Mouse (Mus musculus) liver, embryonic 12.5 days (tissue): ENCODE results near the gene Nudt15. TPM values are rescaled to one million over a fixed set of nuclear protein-coding genes. Genes with fewer than 3 reads are reported as not detected.
"Not testable (repeated sequence)": the region's sequence is repeated elsewhere in the genome, so short reads cannot be mapped to it uniquely, and the experiment has no call there.

Experiments
- ATAC-seq: fragments of 200-750 bp; cut with Nextera tagmentation; 2 replicates; pipeline ENCODE4 v1.8.0; 2017; ENCODE audit warnings: moderate number of reproducible peaks, mild to moderate bottlenecking, moderate library complexity
- H3K27ac ChIP-seq: fragments of 300-500 bp; sonication (generic); 2 replicates; pipeline ENCODE4 v1.5.1; 2016; ENCODE audit warnings: mild to moderate bottlenecking
- H3K27me3 ChIP-seq: fragments of 300-500 bp; sonication (generic); replicated peaks from 2 replicates; pipeline ENCODE4 v1.6.1; 2016; ENCODE audit warnings: mild to moderate bottlenecking, moderate library complexity
- H3K36me3 ChIP-seq: fragments of 300-500 bp; sonication (generic); 2 replicates; pipeline ENCODE4 v1.6.1; 2016; ENCODE audit warnings: mild to moderate bottlenecking, moderate library complexity
- H3K4me1 ChIP-seq: fragments of 300-500 bp; sonication (generic); 2 replicates; pipeline ENCODE4 v1.6.1; 2016
- H3K4me2 ChIP-seq: fragments of 300-500 bp; sonication (generic); 2 replicates; pipeline ENCODE4 v1.6.1; 2016; ENCODE audit warnings: mild to moderate bottlenecking, moderate library complexity
- H3K4me3 ChIP-seq: fragments of 300-500 bp; sonication (generic); 2 replicates; pipeline ENCODE4 v1.5.1; 2016; ENCODE audit warnings: mild to moderate bottlenecking, moderate library complexity
- H3K9ac ChIP-seq: fragments of 300-500 bp; sonication (generic); 2 replicates; pipeline ENCODE4 v1.6.1; 2016; ENCODE audit warnings: mild to moderate bottlenecking, moderate library complexity
- H3K9me3 ChIP-seq: fragments of 300-500 bp; sonication (generic); replicated peaks from 2 replicates; pipeline ENCODE4 v1.6.1; 2016; ENCODE audit warnings: mild to moderate bottlenecking, moderate library complexity
- WGBS: fragments of 180-500 bp; shearing (Covaris S2); methylation state at CpG from one replicate; pipeline ENCODE4 v1.1.7; 2016; ENCODE audit not compliant: insufficient replicate concordance; 5-methylcytosine and 5-hydroxymethylcytosine counted together
- polyA plus RNA-seq: library from polyadenylated mRNA; unstranded; fragments of >200 nt; fragmentation: Nextera tagmentation; extraction: Ambion mirVana; gene quantifications from 2 replicates; pipeline ENCODE4 v1.2.1, GENCODE M21; 2016

Nudt15 gene
- polyA plus RNA-seq, 1 experiment from 2014 or later: 5.5 TPM

DNA sequence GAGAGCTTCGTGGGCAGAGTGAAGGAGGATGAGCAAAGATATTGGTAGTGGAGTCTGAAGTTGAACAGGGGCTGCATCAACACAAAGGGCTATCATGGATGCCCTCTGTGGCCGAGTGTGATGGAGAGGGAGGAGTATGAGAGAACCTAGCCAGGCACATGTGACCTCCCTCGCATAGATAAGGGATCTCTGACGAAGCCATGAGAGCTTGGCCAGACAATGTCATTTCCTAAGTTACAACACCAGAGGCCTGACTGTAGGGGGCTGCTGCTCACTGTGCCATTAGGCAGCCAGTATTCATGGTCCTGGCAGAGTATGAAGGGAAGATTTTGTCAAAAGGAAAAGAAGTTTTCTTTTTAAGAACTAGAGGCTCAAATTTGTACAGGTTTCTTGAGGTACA, 1.0 kb downstream of the Nudt15 start:
- Histone ChIP-seq H3K4me1 (peaks cover 8% of the 10 kb centered on the region; the same call in 1 of the 2 replicates), H3K4me2 (no peak overlapping the region), H3K36me3 (no peaks in the 10 kb centered on the region), H3K9ac (no peak overlapping the region), H3K27ac (no peak overlapping the region), H3K27me3 (no peaks in the 10 kb centered on the region), H3K9me3 (no peaks in the 10 kb centered on the region), H3K4me3 (no peak overlapping the region)
- no peak for ATAC-seq
- WGBS: 26% methylated on average over 4 of the region's 4 CpGs

- Histone ChIP-seq H3K4me3 (no peak overlapping the region), H3K27me3 (no peaks in the 10 kb centered on the region), H3K4me1 (no peaks in the 10 kb centered on the region), H3K9ac (no peak overlapping the region), H3K27ac (no peak overlapping the region), H3K36me3 (no peaks in the 10 kb centered on the region), H3K4me2 (no peak overlapping the region), H3K9me3 (no peaks in the 10 kb centered on the region)
- ATAC-seq: no peak
- 68% methylated on average over 6 of the region's 6 CpGs for WGBS
Measured at GRCm38 (mm10) chr14:73543781-73544180, 4.3 kb downstream of the Nudt15 start.

DNA sequence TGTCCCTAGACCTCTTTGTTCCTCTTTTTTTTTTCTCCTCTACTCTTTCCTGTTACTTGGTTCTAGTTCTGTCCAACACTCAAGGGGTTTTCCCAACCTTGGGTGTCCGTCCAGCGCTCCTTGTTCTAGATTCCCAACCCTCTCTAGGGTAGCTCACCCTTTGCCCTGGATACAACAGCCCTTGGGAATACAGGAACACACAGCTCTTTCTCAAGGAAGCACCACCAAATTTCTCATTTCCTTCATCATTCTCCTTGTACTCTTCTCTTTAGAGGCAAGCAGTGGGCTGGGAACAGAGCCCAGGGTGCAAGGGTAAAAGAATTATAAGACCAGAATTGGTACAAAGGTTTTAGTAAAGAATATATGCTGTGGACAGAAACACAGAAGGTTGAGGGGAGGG, 12.4 kb downstream of the Nudt15 start:
- no peak for ATAC-seq
- 63% methylated on average over 2 of the region's 2 CpGs for WGBS
- H3K9ac ChIP-seq: no peak overlapping the region
- H3K9me3 ChIP-seq: no peaks in the 10 kb centered on the region
- H3K4me3 ChIP-seq: no peak overlapping the region
- no peak overlapping the region for H3K4me2 ChIP-seq
- H3K27ac ChIP-seq: no peak overlapping the region
- H3K36me3 ChIP-seq: no peaks in the 10 kb centered on the region
- H3K4me1 ChIP-seq: no peaks in the 10 kb centered on the region
- no peaks in the 10 kb centered on the region; the same call in none of the 2 replicates for H3K27me3 ChIP-seq

GRCm38 (mm10) chr14:73533755-73534465, 14.1 kb downstream of the Nudt15 start:
- Histone ChIP-seq H3K4me1 (no peaks in the 10 kb centered on the region), H3K9ac (no peak overlapping the region), H3K4me2 (no peak overlapping the region), H3K27me3 (peaks cover 4% of the 10 kb centered on the region), H3K9me3 (no peaks in the 10 kb centered on the region), H3K4me3 (no peak overlapping the region), H3K27ac (no peak overlapping the region), H3K36me3 (no peaks in the 10 kb centered on the region)
- no peak for ATAC-seq
- 54% methylated on average over 6 of the region's 6 CpGs for WGBS

- H3K9me3 ChIP-seq, H3K9ac ChIP-seq, H3K4me3 ChIP-seq, H3K27ac ChIP-seq, ATAC-seq, H3K27me3 ChIP-seq, H3K36me3 ChIP-seq, H3K4me2 ChIP-seq: not testable (repeated sequence)
- peaks cover 14% of the 10 kb centered on the region for H3K4me1 ChIP-seq
- 75% methylated on average over 3 of the region's 3 CpGs for WGBS
Measured at GRCm38 (mm10) chr14:73528661-73529060, 19.4 kb downstream of the Nudt15 start.

DNA sequence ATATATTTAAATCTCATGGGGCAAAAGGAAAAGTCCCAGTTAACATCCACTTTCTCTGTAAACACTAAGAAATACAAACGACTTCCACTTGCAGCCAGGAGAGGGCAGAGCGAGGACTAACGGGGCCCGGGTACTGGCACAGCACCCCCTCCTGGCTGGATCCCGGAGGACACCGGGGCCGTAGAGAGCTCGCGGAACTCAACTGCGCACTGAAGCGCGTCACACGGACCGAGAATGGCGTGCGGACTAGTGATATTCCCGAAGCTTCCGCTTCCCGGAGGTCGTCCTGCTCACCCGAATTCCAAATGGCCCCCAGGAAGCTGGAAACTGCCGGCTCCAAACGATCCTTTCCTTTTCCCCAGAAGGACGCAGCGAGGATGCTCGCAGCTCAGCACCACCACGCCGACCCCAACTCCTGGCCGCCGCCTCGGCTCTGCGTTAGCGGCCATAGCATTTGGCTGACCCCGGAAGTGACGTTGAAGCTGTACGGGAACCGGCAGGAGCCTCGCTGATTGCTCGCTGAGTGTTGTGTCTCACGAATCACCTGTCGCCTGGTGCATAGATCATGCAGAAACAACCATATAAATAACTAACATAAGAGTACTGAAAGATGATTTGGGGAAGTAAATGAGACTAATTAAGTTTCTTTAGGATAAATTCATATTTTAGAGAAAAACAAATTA, 23.1 kb downstream of the Nudt15 start, which contains the start of gene Sucla2:
Gene Sucla2, plus strand, starts transcription at position 554 of the 683 bp plus-strand sequence.
- H3K36me3 ChIP-seq: no peaks in the 10 kb centered on the region
- H3K9me3 ChIP-seq: no peaks in the 10 kb centered on the region
- H3K4me3 ChIP-seq: peak within 1 kb of the TSS; percentile 63

GRCm38 (mm10) chr14:73524136-73524535, 23.9 kb downstream of the Nudt15 start:
- Histone ChIP-seq H3K9me3 (no peaks in the 10 kb centered on the region), H3K27ac (no peak overlapping the region), H3K9ac (peak overlapping the region; percentile 65; the same call in 1 of the 2 replicates), H3K36me3 (no peaks in the 10 kb centered on the region), H3K4me3 (peak overlapping the region; percentile 63), H3K4me2 (peak overlapping the region; percentile 70), H3K4me1 (peaks cover 14% of the 10 kb centered on the region), H3K27me3 (no peaks in the 10 kb centered on the region)
- no peak for ATAC-seq
- 59% methylated on average over 3 of the region's 3 CpGs for WGBS

More for the DNA sequence above, 23.1 kb downstream of the Nudt15 start, which contains the start of gene Sucla2:
- H3K4me2 ChIP-seq: peak within 1 kb of the TSS; percentile 70
- 0 out of 2 replicates have a peak, but pooled peaks cover 1% of the 10 kb centered on the region for H3K27me3 ChIP-seq
- peaks cover 14% of the 10 kb centered on the region for H3K4me1 ChIP-seq
- WGBS: under 1% methylated on average over 41 of the region's 41 CpGs
- peak within 1 kb of the TSS; percentile 72 for H3K27ac ChIP-seq
- H3K9ac ChIP-seq: peak within 1 kb of the TSS; percentile 65
- peak; percentile 100 for ATAC-seq

GRCm38 (mm10) chr14:73509765-73510423, 38.1 kb downstream of the Nudt15 start, which contains the start of gene Med4:
TSS of gene Med4 (plus strand) at chr14:73510025.
- H3K36me3 ChIP-seq: peaks cover 24% of the 10 kb centered on the region

GRCm38 (mm10) chr14:73508630-73509395, 39.2 kb downstream of the Nudt15 start:
- H3K4me2 ChIP-seq: no peak overlapping the region
- H3K4me1 ChIP-seq: peaks cover 37% of the 10 kb centered on the region
- peaks cover 17% of the 10 kb centered on the region for H3K36me3 ChIP-seq
- no peak overlapping the region for H3K9ac ChIP-seq
- no peak for ATAC-seq
- WGBS: 82% methylated on average over 6 of the region's 6 CpGs
- no peak overlapping the region for H3K27ac ChIP-seq
- no peaks in the 10 kb centered on the region for H3K9me3 ChIP-seq
- no peaks in the 10 kb centered on the region for H3K27me3 ChIP-seq
- no peak overlapping the region for H3K4me3 ChIP-seq

More at GRCm38 (mm10) chr14:73509765-73510423, 38.1 kb downstream of the Nudt15 start, which contains the start of gene Med4:
- Histone ChIP-seq H3K27me3 (no peaks in the 10 kb centered on the region), H3K9ac (peak within 1 kb of the TSS; percentile 91), H3K4me2 (peak within 1 kb of the TSS; percentile 91), H3K4me3 (peak within 1 kb of the TSS; percentile 97), H3K9me3 (no peaks in the 10 kb centered on the region), H3K4me1 (peaks cover 37% of the 10 kb centered on the region), H3K27ac (peak within 1 kb of the TSS; percentile 68)
- WGBS: 2% methylated on average over 41 of the region's 41 CpGs
- ATAC-seq: peak; percentile 89

DNA sequence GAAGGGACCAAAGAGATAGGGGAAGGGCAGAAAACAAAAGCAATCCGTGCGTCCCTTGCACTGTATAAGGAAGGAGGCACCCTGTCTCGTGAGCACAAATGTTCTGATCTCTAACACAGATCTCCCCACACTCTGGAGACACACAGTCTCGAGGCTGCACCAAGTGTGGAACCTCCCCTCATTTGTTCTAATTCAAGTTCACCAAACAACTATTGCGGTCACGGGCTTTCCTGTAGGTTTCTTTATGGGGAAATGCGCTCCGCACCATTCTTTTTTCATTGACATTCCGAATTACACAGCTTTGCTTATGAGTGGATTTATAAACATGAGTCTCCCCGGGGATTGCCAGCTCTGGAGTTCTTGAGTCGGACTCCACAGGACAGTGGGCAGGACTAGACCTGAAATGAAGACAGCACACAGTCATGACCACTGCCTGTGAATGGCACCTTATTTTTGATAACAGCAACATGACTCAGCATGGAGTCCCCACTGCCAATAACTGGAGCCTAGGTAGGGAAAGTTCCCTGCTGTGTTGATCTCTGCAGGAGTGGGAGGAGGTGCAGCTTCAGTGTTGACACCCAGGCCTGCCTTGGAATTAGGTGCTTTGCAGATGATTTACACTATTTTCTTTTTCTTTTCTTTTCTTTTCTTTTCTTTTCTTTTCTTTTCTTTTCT, 40.2 kb downstream of the Nudt15 start:
- Histone ChIP-seq H3K36me3 (peaks cover 11% of the 10 kb centered on the region), H3K9ac (peak overlapping the region; percentile 35; the same call in 1 of the 2 replicates), H3K4me2 (peak overlapping the region; percentile 55), H3K4me3 (no peak overlapping the region), H3K27ac (peak overlapping the region; percentile 45), H3K4me1 (peaks cover 37% of the 10 kb centered on the region), H3K9me3 (no peaks in the 10 kb centered on the region), H3K27me3 (no peaks in the 10 kb centered on the region)
- WGBS: 42% methylated on average over 11 of the region's 11 CpGs
- ATAC-seq: peak; percentile 68

DNA sequence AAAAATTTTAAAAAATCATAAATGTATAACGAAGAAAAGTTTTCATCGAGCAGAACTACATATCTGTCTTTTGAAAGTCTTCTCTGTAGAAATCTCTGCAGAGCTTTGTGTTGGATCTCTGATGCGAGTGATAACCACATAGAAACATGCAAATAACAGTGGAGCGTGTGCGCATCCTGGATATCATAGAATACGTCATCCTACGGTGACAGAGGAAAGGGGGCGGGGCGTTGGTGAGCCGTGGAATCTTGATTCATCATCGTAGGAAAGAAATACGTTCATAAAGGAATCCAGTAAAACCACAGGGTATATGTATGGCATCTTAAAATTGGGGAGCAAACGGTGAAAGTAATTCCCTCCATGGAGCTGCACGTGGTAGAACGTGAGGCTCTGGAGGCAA, 40.8 kb downstream of the Nudt15 start:
- Histone ChIP-seq H3K36me3 (peaks cover 4% of the 10 kb centered on the region), H3K4me2 (peak overlapping the region; percentile 55), H3K4me1 (peaks cover 33% of the 10 kb centered on the region), H3K27ac (no peak overlapping the region), H3K27me3 (no peaks in the 10 kb centered on the region), H3K4me3 (no peak overlapping the region), H3K9ac (no peak overlapping the region), H3K9me3 (no peaks in the 10 kb centered on the region)
- ATAC-seq: no peak
- 69% methylated on average over 15 of the region's 15 CpGs for WGBS
